Mouse (Mus musculus) heart, postnatal 4 days (tissue): ENCODE measurements around the gene C4bp. TPM values are rescaled to one million over a fixed set of nuclear protein-coding genes. Genes with fewer than 3 reads are reported as not detected.
"Not testable (repeated sequence)": the region's sequence is repeated elsewhere in the genome, so short reads cannot be mapped to it uniquely, and the experiment has no call there.

ENCODE experiments used
- DNase-seq: peaks from one replicate; pipeline ENCODE4 v3.0.0; 2021
- total RNA-seq, 2 experiments: library from RNA; stranded (reverse); gene quantifications; 2 replicates each; pipeline ENCODE4 v1.2.3; 2021

C4bp gene
- not detected for total RNA-seq

- no peak for DNase-seq
Observed at GRCm38 (mm10) chr1:130661454-130661853, at the start of gene C4bp. Gene C4bp, minus strand, starts transcription at chr1:130661632.

GRCm38 (mm10) chr1:130710283-130711080 lies 49.0 kb upstream of the C4bp start:
- DNase-seq, result no peak

DNA sequence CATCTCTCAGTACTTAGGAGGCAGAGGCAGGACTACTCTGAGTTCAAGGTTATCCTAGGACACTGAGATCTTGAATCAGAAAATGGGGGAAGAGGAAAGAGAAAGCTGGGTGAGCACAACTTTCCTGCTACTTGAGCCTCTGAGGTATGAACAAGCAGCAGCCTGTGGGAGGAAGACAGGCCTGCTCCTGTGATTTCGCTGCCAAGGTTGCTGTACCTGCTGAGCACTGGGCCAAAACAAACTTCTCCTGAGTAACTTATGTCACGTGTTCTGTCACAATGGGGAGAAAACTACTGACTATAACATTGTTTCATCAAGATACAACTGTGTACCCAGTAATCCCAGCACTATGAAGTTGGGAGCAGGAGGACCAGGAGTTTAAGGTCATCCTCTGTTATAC lies 42.2 kb upstream of the C4bp start:
- DNase-seq, result no peak

DNA sequence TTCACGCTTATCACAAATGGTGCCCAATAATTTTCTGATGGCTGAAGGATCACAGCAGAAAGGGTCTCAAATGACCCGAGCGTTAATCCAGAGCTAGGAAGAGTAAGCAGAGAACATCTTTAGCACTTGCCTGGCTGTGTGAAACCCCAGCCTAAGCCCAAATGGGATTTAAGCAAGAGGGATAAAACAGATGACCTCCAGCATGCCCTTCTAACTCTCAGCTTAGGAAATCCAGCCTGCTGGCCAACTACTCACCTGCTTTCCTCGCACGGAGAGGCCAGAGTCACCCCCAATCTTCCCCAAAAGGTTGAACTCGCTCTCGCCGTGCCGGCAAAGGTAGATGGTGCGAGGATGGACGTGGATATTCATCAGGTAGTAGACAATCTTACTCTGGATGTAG lies 40.5 kb upstream of the C4bp start:
- no peak for DNase-seq

DNA sequence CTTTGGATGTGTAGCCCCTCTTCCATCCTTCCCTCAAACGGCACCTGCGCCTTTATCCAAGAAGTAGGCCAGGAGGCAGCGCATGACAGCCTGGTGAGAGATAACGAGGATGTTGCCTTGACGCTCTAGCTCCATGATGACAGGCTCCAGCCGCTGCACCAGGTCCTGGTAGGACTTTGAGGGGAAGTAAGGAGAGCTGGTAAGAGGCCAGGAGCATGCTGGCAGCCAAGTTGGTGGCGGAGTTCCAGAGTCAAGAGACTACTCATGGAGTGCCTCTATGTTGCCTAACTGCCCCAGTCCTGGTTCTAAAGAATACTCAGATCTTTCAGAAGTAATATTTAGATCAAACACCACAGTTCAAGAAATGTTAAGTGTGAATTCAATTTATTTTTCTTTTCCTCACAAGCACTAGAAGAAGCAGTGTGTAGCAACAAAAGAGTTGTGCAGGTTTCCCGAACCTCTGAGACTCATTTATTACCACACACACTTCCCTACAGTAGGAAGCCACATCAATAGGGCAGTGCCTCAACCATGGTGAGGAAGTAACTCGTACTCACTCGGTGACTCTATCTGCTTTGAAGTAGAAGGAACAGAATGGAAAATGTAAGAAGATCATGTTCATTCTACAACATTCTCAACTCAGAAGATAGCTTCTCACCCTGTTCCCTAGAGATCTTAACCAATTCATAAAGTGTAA lies 38.7 kb upstream of the C4bp start:
- peak; percentile 85 for DNase-seq

DNA sequence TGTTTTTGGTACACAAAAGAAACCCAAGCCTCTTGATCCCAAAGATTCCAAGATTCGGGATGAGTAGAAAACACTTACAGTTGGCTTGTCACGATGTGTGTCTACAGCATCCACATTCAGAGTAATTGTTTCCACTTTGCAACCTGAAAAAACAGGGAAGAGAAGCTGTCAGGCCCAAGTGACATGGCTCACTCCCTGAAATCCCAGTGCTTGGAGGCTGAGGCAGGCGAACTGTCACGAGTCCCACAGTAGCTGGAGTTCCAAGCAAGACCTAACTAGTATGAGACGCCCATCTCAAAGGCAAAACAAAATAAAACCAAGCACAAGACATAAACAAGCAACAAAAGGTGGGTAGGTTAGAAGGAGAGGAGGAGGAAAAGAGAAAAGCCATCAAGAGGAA lies 37.2 kb upstream of the C4bp start:
- DNase-seq, result no peak

DNA sequence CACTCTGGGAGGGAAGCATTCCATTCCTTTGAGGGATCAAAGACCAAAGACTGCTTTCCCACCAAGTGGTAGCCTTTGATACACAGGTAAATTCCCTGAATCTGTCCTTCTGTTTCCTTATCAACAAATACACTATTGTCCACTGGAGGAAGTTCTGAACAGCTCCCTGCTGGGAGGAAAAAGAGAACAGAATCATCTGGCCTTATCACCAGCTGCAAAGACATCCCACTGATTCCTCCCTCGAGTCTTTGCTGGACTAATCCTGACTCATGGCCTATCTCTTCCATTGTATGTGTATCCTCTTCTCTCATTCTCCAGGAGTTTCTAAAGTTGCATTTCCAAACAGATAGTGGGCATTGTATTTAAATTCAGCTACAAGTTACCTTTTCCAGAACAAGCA lies 22.5 kb upstream of the C4bp start:
- no peak for DNase-seq

GRCm38 (mm10) chr1:130681656-130682413 lies 20.4 kb upstream of the C4bp start:
- no peak for DNase-seq

GRCm38 (mm10) chr1:130681075-130681474 lies 19.6 kb upstream of the C4bp start:
- no peak for DNase-seq

DNA sequence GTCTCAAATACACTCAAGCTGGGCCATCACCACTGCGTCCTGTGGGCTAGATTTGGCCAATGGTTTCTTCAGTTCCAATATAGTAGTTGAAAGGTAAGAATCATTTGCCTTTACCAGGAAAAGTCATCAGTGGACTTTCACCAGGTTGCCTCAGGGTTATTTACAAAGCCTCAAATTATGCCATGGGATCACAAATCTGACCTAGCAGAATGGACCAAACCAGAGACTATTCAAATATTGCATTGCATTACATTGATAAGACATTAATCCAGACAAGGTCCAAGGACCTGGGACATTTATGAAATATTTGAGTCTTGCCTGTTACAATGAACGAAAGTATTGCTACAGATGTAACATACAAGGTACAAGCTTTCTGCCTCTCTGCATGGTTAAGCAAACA lies 17.1 kb upstream of the C4bp start:
- no peak for DNase-seq

- DNase-seq, result not testable (repeated sequence)
Observed at GRCm38 (mm10) chr1:130663576-130663975, 2.1 kb upstream of the C4bp start.

DNA sequence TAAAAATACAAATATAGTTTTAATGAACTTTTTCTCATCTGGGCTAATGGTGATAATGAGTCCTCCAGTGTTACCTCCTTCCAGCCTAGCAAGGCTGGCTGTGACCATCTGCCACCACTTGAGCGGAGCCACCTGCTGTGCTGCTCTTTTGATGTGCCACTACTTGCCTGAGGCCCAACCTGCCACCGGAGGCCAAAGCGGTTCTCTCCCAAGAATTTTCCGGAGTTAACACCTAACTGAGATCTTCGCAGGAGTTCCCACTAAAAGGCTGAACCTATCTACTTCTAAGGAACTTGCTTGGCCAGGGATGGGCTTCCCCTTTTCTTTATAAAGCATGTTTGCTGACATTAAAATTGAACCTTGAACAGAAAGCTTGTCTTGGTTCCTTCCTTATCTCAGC lies 1.8 kb downstream of the C4bp start:
- DNase-seq, result not testable (repeated sequence)

DNA sequence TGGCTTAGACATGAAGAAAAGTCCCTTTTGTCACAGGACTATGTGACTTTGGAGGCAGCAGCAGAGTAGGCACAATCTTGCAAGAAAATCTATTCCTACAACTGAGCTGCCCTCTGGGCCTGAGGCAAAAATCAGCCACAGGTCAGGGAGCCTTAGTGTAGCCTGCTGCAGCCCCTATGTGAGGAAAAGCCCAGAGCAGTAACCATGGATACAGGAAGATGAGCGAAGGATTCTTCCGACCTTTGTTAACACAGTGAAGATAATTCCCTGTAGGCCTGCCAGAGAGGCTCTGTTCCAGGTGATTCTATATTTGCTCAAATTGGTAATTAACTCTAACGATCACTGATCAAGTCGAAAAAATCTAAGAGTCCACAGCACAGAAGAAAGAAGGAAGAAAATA lies 17.3 kb downstream of the C4bp start:
- no peak for DNase-seq

GRCm38 (mm10) chr1:130640967-130641366 lies 20.5 kb downstream of the C4bp start:
- no peak for DNase-seq

DNA sequence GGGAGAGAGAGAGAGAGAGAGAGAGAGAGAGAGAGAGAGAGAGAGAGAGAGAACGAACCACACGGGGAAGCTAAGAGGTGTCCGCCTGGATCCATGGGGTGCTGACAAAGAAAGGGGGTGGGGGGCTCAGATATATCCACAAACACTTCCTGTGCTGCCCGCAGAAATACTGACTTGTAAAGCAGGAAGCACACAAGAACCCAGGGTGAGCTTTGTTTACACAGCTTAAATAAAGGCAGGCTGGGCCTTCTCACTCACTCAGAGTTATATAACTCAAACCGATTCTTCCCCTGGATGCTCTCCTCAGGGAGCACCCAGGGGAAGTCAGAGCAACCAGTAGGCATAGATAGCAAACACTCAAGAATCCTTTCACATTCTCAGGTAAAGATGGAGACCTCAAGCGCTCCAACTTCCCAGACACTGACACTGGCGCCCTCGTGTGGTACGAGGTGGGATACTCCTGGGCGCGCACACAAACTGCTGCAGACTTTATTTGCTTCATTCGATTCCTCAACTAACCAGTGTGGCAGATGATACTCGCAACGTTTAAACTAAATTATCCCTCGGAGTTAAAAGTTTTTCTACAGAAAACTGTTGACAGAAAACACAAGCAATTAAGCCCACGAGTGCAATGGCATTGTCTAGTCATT lies 27.5 kb downstream of the C4bp start:
- DNase-seq, result peak; percentile 84

DNA sequence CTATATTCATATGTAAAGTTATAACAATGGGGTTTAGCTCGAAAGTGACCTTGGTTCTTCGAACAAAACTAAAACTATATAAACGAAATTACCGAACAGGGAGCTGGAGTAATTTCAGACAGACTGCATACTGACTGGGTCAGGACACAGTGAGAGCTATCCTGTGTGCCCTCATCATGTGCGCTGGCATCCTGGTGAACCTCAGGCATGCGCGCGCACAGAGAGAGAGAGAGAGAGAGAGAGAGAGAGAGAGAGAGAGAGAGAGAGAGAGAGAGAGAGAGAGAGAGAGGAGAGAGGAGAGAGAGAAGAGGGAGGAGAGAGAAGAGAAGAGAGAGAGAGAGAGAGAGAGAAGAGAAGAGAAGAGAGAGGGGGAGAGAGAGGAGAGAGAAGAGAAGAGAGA lies 28.1 kb downstream of the C4bp start:
- DNase-seq, result no peak

- no peak for DNase-seq
Observed at GRCm38 (mm10) chr1:130629521-130629920, 31.9 kb downstream of the C4bp start, which contains the start of gene Zp3r. Gene Zp3r, minus strand, starts transcription at chr1:130629621.

DNA sequence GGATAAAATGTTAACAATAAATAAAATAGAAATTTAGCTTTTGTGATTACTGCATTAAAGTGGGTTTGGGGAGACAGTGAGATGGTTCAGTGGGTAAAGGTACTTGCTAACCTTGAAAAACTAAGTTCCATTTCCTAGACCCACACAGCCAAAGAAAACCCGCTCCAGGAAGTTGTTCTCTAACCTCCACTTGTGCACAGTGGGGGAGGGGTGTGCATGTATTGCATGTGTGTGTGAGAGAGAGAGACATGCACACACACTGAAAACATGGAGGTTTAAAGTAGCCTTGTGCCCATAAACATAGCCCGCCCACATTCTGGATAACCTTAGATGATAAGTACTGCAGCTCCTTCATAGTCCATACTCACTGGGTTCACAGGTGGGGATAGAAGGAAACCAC lies 65.1 kb downstream of the C4bp start:
- no peak for DNase-seq

- peak; percentile 39 for DNase-seq
Observed at GRCm38 (mm10) chr1:130588659-130589058, 72.8 kb downstream of the C4bp start.
